Comparison of ENCODE assay signal across 28 mouse cellular contexts in genomic region chr16:59832468-59832867, GRCm38 (mm10).
DNase-seq lines count a peak whose midpoint lies in the region; ATAC-seq and TF ChIP-seq lines count a peak whose summit lies in the region.
"Had no signal": no experiment of that assay in that cellular context is flagged by ENCODE, and none has a peak within 500 bp of the region (broad histone marks: within the 10 kb centered on the region; RNA-seq: fewer than 3 reads in every experiment).

No protein-coding gene starts in this region.

- H3K4me3 ChIP-seq in forebrain, embryonic 10.5 days: no peak overlapping the region
- no peak overlapping the region for H3K4me3 ChIP-seq in forebrain, postnatal 0 days (ENCODE audit: low read depth, low read length)
- no peak overlapping the region for H3K4me3 ChIP-seq in forebrain, embryonic 11.5 days (ENCODE audit: low read depth, low read length)
- no peak overlapping the region for H3K4me3 ChIP-seq in forebrain, embryonic 16.5 days (replicated peaks; ENCODE audit: low read length)
- no peak overlapping the region for H3K4me3 ChIP-seq in embryonic facial prominence, embryonic 10.5 days
- H3K4me3 ChIP-seq: embryonic facial prominence, embryonic 13.5 days; midbrain, embryonic 13.5 days; neural tube, embryonic 13.5 days; stomach, embryonic 15.5 days had no signal

- ATAC-seq in cerebellum, adult (ENCODE audit: insufficient number of reproducible peaks, low FRiP score, low TSS enrichment): peak; percentile 36; the same call in 1 of the 2 replicates
- ATAC-seq in forebrain, postnatal 0 days: no peak
- ATAC-seq in forebrain, embryonic 11.5 days (replicated peaks; ENCODE audit: low FRiP score): peak; percentile 85
- peak; percentile 67 for ATAC-seq in forebrain, embryonic 16.5 days
- ATAC-seq: intestine, postnatal 0 days; midbrain, embryonic 13.5 days; Patski had no signal

- TF ChIP-seq CTCF in forebrain, postnatal 0 days (IDR thresholded peaks at IDR 0.05; ENCODE audit: low read depth): no peak

- no peaks in the 10 kb centered on the region for H3K36me3 ChIP-seq in forebrain, embryonic 10.5 days (replicated peaks)
- no peaks in the 10 kb centered on the region for H3K36me3 ChIP-seq in forebrain, postnatal 0 days (ENCODE audit: insufficient read depth)
- H3K36me3 ChIP-seq in forebrain, embryonic 11.5 days (ENCODE audit: control insufficient read depth, insufficient read depth, low read length): no peaks in the 10 kb centered on the region
- H3K36me3 ChIP-seq in forebrain, embryonic 16.5 days (ENCODE audit: control insufficient read depth, insufficient read depth): no peaks in the 10 kb centered on the region
- no peaks in the 10 kb centered on the region for H3K36me3 ChIP-seq in embryonic facial prominence, embryonic 10.5 days (replicated peaks)
- H3K36me3 ChIP-seq: embryonic facial prominence, embryonic 13.5 days; G1E; midbrain, embryonic 13.5 days; neural tube, embryonic 13.5 days; stomach, embryonic 15.5 days had no signal

- DNase-seq in cerebellum, postnatal 4 days (ENCODE audit: low spot score in 2 of 2): no peak
- no peak for DNase-seq in forebrain, embryonic 10.5 days (ENCODE audit: extremely low spot score, low spot score)
- no peak for DNase-seq in forebrain, postnatal 0 days
- DNase-seq in forebrain, embryonic 11.5 days (ENCODE audit: low spot score): peak; percentile 51
- no peak for DNase-seq in embryonic facial prominence, embryonic 10.5 days (ENCODE audit: low spot score)
- DNase-seq: adrenal gland, postnatal 10 days; cerebellum, postnatal 36 days; embryo, embryonic 11 days; gastrocnemius, postnatal 14 days; heart, postnatal 14 days; kidney, adult 9 months; kidney, postnatal 14 days; liver; lung, adult 2 months; lung, postnatal 10 days; right cerebral cortex, postnatal 14 days; thymus, postnatal 14 days had no signal

- 59% methylated on average over 5 of the region's 5 CpGs for WGBS in forebrain, embryonic 10.5 days
- 31% methylated on average over 5 of the region's 5 CpGs for WGBS in forebrain, postnatal 0 days
- WGBS in forebrain, embryonic 11.5 days: 51% methylated on average over 5 of the region's 5 CpGs
- 29% methylated on average over 5 of the region's 5 CpGs for WGBS in forebrain, embryonic 16.5 days
- 63% methylated on average over 5 of the region's 5 CpGs for WGBS in embryonic facial prominence, embryonic 10.5 days

- no peaks in the 10 kb centered on the region for H3K9me3 ChIP-seq in forebrain, embryonic 10.5 days
- H3K9me3 ChIP-seq in forebrain, postnatal 0 days (ENCODE audit: low read length): no peaks in the 10 kb centered on the region
- H3K9me3 ChIP-seq in forebrain, embryonic 11.5 days (ENCODE audit: control insufficient read depth, low read length): no peaks in the 10 kb centered on the region
- no peaks in the 10 kb centered on the region for H3K9me3 ChIP-seq in forebrain, embryonic 16.5 days (ENCODE audit: control insufficient read depth, low read length)
- H3K9me3 ChIP-seq in embryonic facial prominence, embryonic 10.5 days: no peaks in the 10 kb centered on the region
- H3K9me3 ChIP-seq: embryonic facial prominence, embryonic 13.5 days; G1E; midbrain, embryonic 13.5 days; neural tube, embryonic 13.5 days; stomach, embryonic 15.5 days had no signal

- no peak overlapping the region for H3K9ac ChIP-seq in forebrain, postnatal 0 days
- H3K9ac ChIP-seq in forebrain, embryonic 11.5 days (ENCODE audit: low read length): no peak overlapping the region
- no peak overlapping the region for H3K9ac ChIP-seq in forebrain, embryonic 16.5 days (replicated peaks; ENCODE audit: low read depth, low read length)
- H3K9ac ChIP-seq: embryonic facial prominence, embryonic 13.5 days; liver, embryonic 14.5 days; midbrain, embryonic 13.5 days; neural tube, embryonic 13.5 days; stomach, embryonic 15.5 days had no signal

- H3K4me2 ChIP-seq in forebrain, postnatal 0 days (ENCODE audit: low read depth): no peak overlapping the region
- H3K4me2 ChIP-seq in forebrain, embryonic 11.5 days (ENCODE audit: low read depth, low read length, severe bottlenecking): no peak overlapping the region
- no peak overlapping the region for H3K4me2 ChIP-seq in forebrain, embryonic 16.5 days (ENCODE audit: low read length)
- H3K4me2 ChIP-seq: embryonic facial prominence, embryonic 13.5 days; midbrain, embryonic 13.5 days; neural tube, embryonic 13.5 days; stomach, embryonic 15.5 days had no signal

- peaks cover 12% of the 10 kb centered on the region; the same call in 1 of the 2 replicates for H3K4me1 ChIP-seq in forebrain, embryonic 10.5 days
- H3K4me1 ChIP-seq in forebrain, postnatal 0 days (ENCODE audit: insufficient read depth): no peaks in the 10 kb centered on the region
- no peaks in the 10 kb centered on the region for H3K4me1 ChIP-seq in forebrain, embryonic 11.5 days (replicated peaks; ENCODE audit: control insufficient read depth, insufficient read depth, low read length)
- H3K4me1 ChIP-seq in forebrain, embryonic 16.5 days (replicated peaks; ENCODE audit: control insufficient read depth, insufficient read depth, low read length): no peaks in the 10 kb centered on the region
- H3K4me1 ChIP-seq in embryonic facial prominence, embryonic 10.5 days: no peaks in the 10 kb centered on the region
- H3K4me1 ChIP-seq: embryonic facial prominence, embryonic 13.5 days; midbrain, embryonic 13.5 days; neural tube, embryonic 13.5 days; stomach, embryonic 15.5 days had no signal

- H3K27ac ChIP-seq in forebrain, embryonic 10.5 days: peak overlapping the region; percentile 31; the same call in 1 of the 2 replicates
- no peak overlapping the region for H3K27ac ChIP-seq in forebrain, postnatal 0 days (ENCODE audit: low read depth, low read length)
- H3K27ac ChIP-seq in forebrain, embryonic 11.5 days (ENCODE audit: low read depth, low read length): no peak overlapping the region
- no peak overlapping the region for H3K27ac ChIP-seq in forebrain, embryonic 16.5 days (ENCODE audit: low read length)
- H3K27ac ChIP-seq in embryonic facial prominence, embryonic 10.5 days (replicated peaks): no peak overlapping the region
- H3K27ac ChIP-seq: embryonic facial prominence, embryonic 13.5 days; liver, embryonic 14.5 days; macrophage; midbrain, embryonic 13.5 days; neural tube, embryonic 13.5 days; stomach, embryonic 15.5 days had no signal

- H3K27me3 ChIP-seq in forebrain, embryonic 10.5 days (ENCODE audit: poor library complexity, severe bottlenecking): no peaks in the 10 kb centered on the region
- no peaks in the 10 kb centered on the region for H3K27me3 ChIP-seq in forebrain, postnatal 0 days (ENCODE audit: insufficient read depth, low read length)
- H3K27me3 ChIP-seq in forebrain, embryonic 11.5 days (ENCODE audit: control insufficient read depth, insufficient read depth, low read length): no peaks in the 10 kb centered on the region
- H3K27me3 ChIP-seq in forebrain, embryonic 16.5 days (replicated peaks; ENCODE audit: control insufficient read depth, insufficient read depth, low read length): no peaks in the 10 kb centered on the region
- H3K27me3 ChIP-seq in embryonic facial prominence, embryonic 10.5 days (replicated peaks; ENCODE audit: low read depth, poor library complexity, severe bottlenecking): no peaks in the 10 kb centered on the region
- H3K27me3 ChIP-seq: embryonic facial prominence, embryonic 13.5 days; midbrain, embryonic 13.5 days; neural tube, embryonic 13.5 days; stomach, embryonic 15.5 days had no signal
